Mouse (Mus musculus) left cerebral cortex, adult 6 months (tissue): ENCODE data around the gene Ntmt1. TPM values are rescaled to one million over a fixed set of nuclear protein-coding genes. Genes with fewer than 3 reads are reported as not detected.

ENCODE experiments used
- long read RNA-seq, 2 experiments: library from polyadenylated mRNA; unstranded; transcript quantifications; one replicate each; pipeline ENCODE4 v2.0.0; 2019 to 2020
- polyA plus RNA-seq: library from polyadenylated mRNA; unstranded; fragments of <200 nt; fragmentation: Nextera tagmentation; gene quantifications from 2 replicates; pipeline ENCODE4 v1.2.3, GENCODE M21; 2021

The Ntmt1 gene
- polyA plus RNA-seq = 43.3 and 64.3 TPM in 2 replicates
- long read RNA-seq, experiment 1, transcript Ntmt1-201 (4 exons, 1,387 nt) = major isoform, 105 of 133 reads
- long read RNA-seq, experiment 1, transcript Ntmt1-207 (4 exons, 1,192 nt) = minor isoform, 13 of 133 reads
- long read RNA-seq, experiment 1, partial matches to known transcripts = 0 of 133 reads
- long read RNA-seq, experiment 1, other reads (novel, unspliced or antisense) = 12 of 133 reads
- long read RNA-seq, experiment 2, transcript Ntmt1-201 (4 exons, 1,387 nt) = major isoform, 79 of 109 reads
- long read RNA-seq, experiment 2, transcript Ntmt1-207 (4 exons, 1,192 nt) = minor isoform, 9 of 109 reads
- long read RNA-seq, experiment 2, partial matches to known transcripts = 5 of 109 reads
- long read RNA-seq, experiment 2, other reads (novel, unspliced or antisense) = 16 of 109 reads

GRCm38 (mm10) chr2:30807648-30808295 lies at the start of gene Ntmt1:
Ntmt1 (plus strand) TSS chr2:30807826.

DNA sequence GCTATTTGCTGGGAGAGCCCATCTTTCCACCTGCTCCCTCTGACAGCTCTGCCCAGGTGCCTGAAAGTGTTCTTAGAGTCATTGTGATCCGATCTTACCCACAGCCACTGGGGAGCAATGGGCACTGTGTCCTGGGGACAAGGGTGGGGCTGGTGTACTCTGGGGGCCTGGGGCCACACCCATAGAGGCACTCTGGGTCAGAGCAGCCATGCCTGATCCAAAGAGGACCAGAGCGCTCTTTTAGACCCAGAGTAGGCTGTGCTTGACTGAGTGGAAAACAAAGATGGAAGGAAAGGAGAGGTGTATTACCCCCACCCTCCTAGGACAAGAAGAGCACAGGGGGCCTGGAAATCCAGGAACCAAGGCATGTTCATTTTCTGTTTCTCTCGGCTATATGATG lies 4.0 kb upstream of the Ntmt1 start, which contains the start of gene 1700001O22Rik:
Gene 1700001O22Rik, minus strand, starts transcription at position 58 of the 400 bp plus-strand sequence.

GRCm38 (mm10) chr2:30830283-30830795 lies 22.7 kb downstream of the Ntmt1 start, which contains the start of gene Asb6:
Asb6 (minus strand) TSS chr2:30830333.

GRCm38 (mm10) chr2:30834373-30835022 lies 26.9 kb downstream of the Ntmt1 start, which contains the start of gene Prrx2:
Prrx2 (plus strand) TSS chr2:30834972.

Other genes with a start within 250 kb of the Ntmt1 start
- 5.9 and 9.5 TPM in 2 replicates for gene Cstad, start 212.8 kb upstream of the Ntmt1 start, polyA plus RNA-seq
- 9.7 and 11.1 TPM in 2 replicates for gene 1700001O22Rik, start 4.2 kb upstream of the Ntmt1 start, polyA plus RNA-seq
- 22.6 and 26.3 TPM in 2 replicates for gene Asb6, start 22.5 kb downstream of the Ntmt1 start, polyA plus RNA-seq
- 0.21 and 1.2 TPM in 2 replicates for gene Prrx2, start 27.1 kb downstream of the Ntmt1 start, polyA plus RNA-seq
- 2.1 and 3.7 TPM in 2 replicates for gene Ptges, start 122.0 kb downstream of the Ntmt1 start, polyA plus RNA-seq
- gene Tor1b, start 145.1 kb downstream of the Ntmt1 start, polyA plus RNA-seq = 16.7 and 21.6 TPM in 2 replicates
- gene Tor1a, start 160.1 kb downstream of the Ntmt1 start, polyA plus RNA-seq = 57.6 and 78.1 TPM in 2 replicates
- gene BC005624, start 174.4 kb downstream of the Ntmt1 start, polyA plus RNA-seq = 91.7 and 95.6 TPM in 2 replicates
- 20.8 and 25.0 TPM in 2 replicates for gene Usp20, start 174.5 kb downstream of the Ntmt1 start, polyA plus RNA-seq